Mouse (Mus musculus) liver, embryonic 14.5 days (tissue): Measurements from ENCODE around the gene Get4. TPM values are rescaled to one million over a fixed set of nuclear protein-coding genes. Genes with fewer than 3 reads are reported as not detected.

Experiments used
- ATAC-seq: fragments of 200-750 bp; cut with Nextera tagmentation; 2 replicates; pipeline ENCODE4 v1.8.0; 2017; ENCODE audit warnings: moderate number of reproducible peaks, mild to moderate bottlenecking, moderate library complexity; ENCODE audit not compliant: insufficient read depth
- DNase-seq, 3 experiments: peaks; one replicate each; pipeline ENCODE4 v3.0.0-alpha.2; 2012 to 2013; ENCODE audit warnings: low read depth in 3 of 3, low spot score in 3 of 3
- H3K27ac ChIP-seq: fragments of 300-500 bp; sonication (generic); 2 replicates; pipeline ENCODE4 v1.5.1; 2014; ENCODE audit warnings: moderate library complexity, mild to moderate bottlenecking, control low read depth, inconsistent platforms
- H3K27me3 ChIP-seq: fragments of 300-500 bp; sonication (generic); 2 replicates; pipeline ENCODE4 v1.6.1; 2014; ENCODE audit warnings: mild to moderate bottlenecking, low read length, moderate library complexity; ENCODE audit not compliant: control insufficient read depth, insufficient read depth
- H3K36me3 ChIP-seq: fragments of 300-500 bp; sonication (generic); replicated peaks from 2 replicates; pipeline ENCODE4 v1.6.1; 2014; ENCODE audit warnings: low read depth; ENCODE audit not compliant: control insufficient read depth, insufficient read depth
- H3K4me1 ChIP-seq, 2 experiments: fragments of 200-500 bp in 1 of 2; fragments of 300-500 bp in 1 of 2; sonication (generic) in 1 of 2; replicated peaks; 2 replicates each; pipeline ENCODE4 v1.6.1; 2012 to 2014; ENCODE audit warnings: antibody characterized with exemption in 1 of 2, inconsistent platforms in 1 of 2, low read length in 1 of 2; ENCODE audit not compliant: control insufficient read depth in 2 of 2, insufficient read depth in 2 of 2
- H3K4me2 ChIP-seq: fragments of 300-500 bp; sonication (generic); 2 replicates; pipeline ENCODE4 v1.6.1; 2014; ENCODE audit warnings: low read depth, mild to moderate bottlenecking, control low read depth, moderate library complexity
- H3K4me3 ChIP-seq, 2 experiments: fragments of 200-500 bp in 1 of 2; fragments of 300-500 bp in 1 of 2; sonication (generic) in 1 of 2; 2 replicates each; pipeline ENCODE4 v1.5.1; 2012 to 2014; ENCODE audit warnings: low read depth in 2 of 2, low read length in 2 of 2, mild to moderate bottlenecking in 2 of 2, control low read depth in 1 of 2, inconsistent platforms in 1 of 2, moderate library complexity in 1 of 2; ENCODE audit not compliant: insufficient read depth in 1 of 2
- H3K9ac ChIP-seq: fragments of 300-500 bp; sonication (generic); replicated peaks from 2 replicates; pipeline ENCODE4 v1.6.1; 2014; ENCODE audit warnings: mild to moderate bottlenecking, control low read depth, moderate library complexity
- H3K9me3 ChIP-seq: fragments of 300-500 bp; sonication (generic); 2 replicates; pipeline ENCODE4 v1.6.1; 2016; ENCODE audit warnings: low read length, mixed read lengths; ENCODE audit not compliant: control insufficient read depth
- CTCF ChIP-seq: IDR thresholded peaks from 2 replicates; pipeline ENCODE4 v1.5.1; 2016; ENCODE audit warnings: antibody characterized with exemption, low read depth, control low read depth
- EP300 ChIP-seq: IDR thresholded peaks from 2 replicates; pipeline ENCODE4 v1.6.1; 2016; ENCODE audit warnings: antibody characterized with exemption, low read depth
- WGBS: fragments of 180-500 bp; shearing (Covaris S2); extraction: QIAGEN DNeasy Blood & Tissue Kit; methylation state at CpG from one replicate; pipeline ENCODE4 v1.1.7; 2014; ENCODE audit not compliant: insufficient replicate concordance; 5-methylcytosine and 5-hydroxymethylcytosine counted together
- polyA plus RNA-seq, 2 experiments: library from polyadenylated mRNA; depleted of rRNA in 1 of 2; stranded (reverse) in 1 of 2; unstranded in 1 of 2; fragments of >200 nt; fragmentation: Nextera tagmentation in 1 of 2; extraction: Ambion mirVana in 1 of 2; gene quantifications; 2 replicates each; pipeline versions ENCODE4 v1.2.1 to v1.2.3; 2012 to 2014

The Get4 gene
- polyA plus RNA-seq, 2 experiments, result 56.8 to 107 TPM

GRCm38 (mm10) chr5:139208871-139209684 lies 43.0 kb upstream of the Get4 start:
- Histone ChIP-seq H3K4me1 (peaks cover 0 to 28% of the 10 kb centered on the region in 2 experiments; a peak in 2 of 4 replicates), H3K9ac (no peak overlapping the region), H3K27ac (no peak overlapping the region), H3K36me3 (peaks cover 18% of the 10 kb centered on the region), H3K4me3 (no peak overlapping the region), H3K9me3 (no peaks in the 10 kb centered on the region), H3K27me3 (no peaks in the 10 kb centered on the region), H3K4me2 (no peak overlapping the region)
- 80% methylated on average over 10 of the region's 10 CpGs for WGBS
- ATAC-seq (peak; percentile 33; the same call in 1 of the 2 replicates), DNase-seq (no peak)
- TF ChIP-seq CTCF (peak; percentile 73), EP300 (no peak)

GRCm38 (mm10) chr5:139209685-139210026 lies 42.5 kb upstream of the Get4 start:
- no peaks in the 10 kb centered on the region for H3K27me3 ChIP-seq
- no peak overlapping the region for H3K4me2 ChIP-seq
- no peak overlapping the region for H3K9ac ChIP-seq
- no peak overlapping the region for H3K27ac ChIP-seq
- H3K36me3 ChIP-seq, result peaks cover 19% of the 10 kb centered on the region
- TF ChIP-seq EP300 (no peak), CTCF (no peak)
- H3K4me3 ChIP-seq, result no peak overlapping the region
- 88% methylated on average over 7 of the region's 7 CpGs for WGBS
- ATAC-seq (no peak), DNase-seq (no peak)
- H3K4me1 ChIP-seq, result peaks cover 0 to 23% of the 10 kb centered on the region in 2 experiments; a peak in 2 of 4 replicates
- H3K9me3 ChIP-seq, result no peaks in the 10 kb centered on the region

GRCm38 (mm10) chr5:139211737-139212385 lies 40.3 kb upstream of the Get4 start:
- Histone ChIP-seq H3K4me3 (no peak overlapping the region), H3K4me1 (peaks cover 0 to 9% of the 10 kb centered on the region in 2 experiments; a peak in 1 of 4 replicates), H3K9ac (no peak overlapping the region), H3K27me3 (no peaks in the 10 kb centered on the region), H3K9me3 (no peaks in the 10 kb centered on the region), H3K36me3 (peaks cover 34% of the 10 kb centered on the region), H3K4me2 (no peak overlapping the region), H3K27ac (no peak overlapping the region)
- ATAC-seq (no peak), DNase-seq (no peak)
- WGBS, result 88% methylated on average over 11 of the region's 11 CpGs
- no peak for TF ChIP-seq EP300
- TF ChIP-seq CTCF, result no peak

- Histone ChIP-seq H3K9me3 (no peaks in the 10 kb centered on the region), H3K4me2 (no peak overlapping the region), H3K4me3 (no peak overlapping the region), H3K4me1 (peaks cover 0 to 3% of the 10 kb centered on the region in 2 experiments; a peak in 1 of 4 replicates), H3K27ac (no peak overlapping the region), H3K27me3 (no peaks in the 10 kb centered on the region), H3K9ac (no peak overlapping the region), H3K36me3 (peaks cover 33% of the 10 kb centered on the region)
- no peak for DNase-seq
- ATAC-seq, result no peak
- TF ChIP-seq CTCF (no peak), EP300 (no peak)
Measured at GRCm38 (mm10) chr5:139214298-139214697, 37.8 kb upstream of the Get4 start.

- Histone ChIP-seq H3K27ac (no peak overlapping the region), H3K36me3 (peaks cover 36% of the 10 kb centered on the region), H3K9me3 (no peaks in the 10 kb centered on the region), H3K9ac (no peak overlapping the region), H3K4me1 (no peaks in the 10 kb centered on the region), H3K4me3 (no peak overlapping the region), H3K27me3 (no peaks in the 10 kb centered on the region), H3K4me2 (no peak overlapping the region)
- DNase-seq, result no peak
- no peak for ATAC-seq
- WGBS, result 90% methylated on average over 5 of the region's 5 CpGs
- no peak for TF ChIP-seq CTCF
- TF ChIP-seq EP300, result no peak
Measured at GRCm38 (mm10) chr5:139215184-139215583, 36.9 kb upstream of the Get4 start.
